28 mouse cellular contexts compared by ENCODE assay signal in the genomic region with DNA sequence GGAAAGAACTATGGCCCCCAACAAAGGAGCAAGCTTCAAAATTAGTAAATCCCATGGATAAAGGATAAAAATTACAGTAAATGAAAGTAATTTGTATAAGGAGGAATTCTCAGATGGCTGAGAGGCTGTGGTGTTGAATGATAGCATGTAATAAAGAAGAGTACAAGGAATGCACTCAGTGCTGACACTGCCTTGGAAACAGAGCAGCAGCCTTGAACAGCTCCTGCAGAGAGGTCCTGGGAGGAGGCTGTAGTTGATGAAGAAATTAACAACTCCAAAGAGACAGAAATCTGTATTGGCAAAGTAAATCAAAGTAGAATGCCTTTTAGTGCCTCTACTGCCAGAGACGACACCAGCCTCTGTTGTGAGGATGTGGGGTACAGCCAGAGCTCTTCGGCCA.
"Had no signal": no experiment of that assay in that cellular context is flagged by ENCODE, and none has a peak within 500 bp of the region (broad histone marks: within the 10 kb centered on the region; RNA-seq: fewer than 3 reads in every experiment).

No protein-coding gene starts in this region.

- H3K9me3 ChIP-seq: embryonic facial prominence, embryonic 10.5 days; embryonic facial prominence, embryonic 12.5 days; embryonic facial prominence, embryonic 13.5 days; embryonic facial prominence, embryonic 15.5 days; forebrain, embryonic 10.5 days; forebrain, embryonic 12.5 days; forebrain, embryonic 13.5 days; forebrain, embryonic 15.5 days had no signal

- DNase-seq: cerebellum, adult 2 months; cerebellum, adult 8-10 months; cerebellum, adult 9-10 months; cerebellum, adult 9-11 months; cerebellum, postnatal 10 days; cerebellum, postnatal 14 days; cerebellum, postnatal 36 days; embryo, embryonic 11 days; forebrain, postnatal 0 days; gastrocnemius, adult 2 months; gastrocnemius, postnatal 10 days; gastrocnemius, postnatal 14 days; gastrocnemius, postnatal 25 days; gastrocnemius, postnatal 36 days; heart, adult 11 months; heart, adult 18-20 months; heart, adult 2 months had no signal

- H3K4me2 ChIP-seq: embryonic facial prominence, embryonic 12.5 days; embryonic facial prominence, embryonic 13.5 days; embryonic facial prominence, embryonic 15.5 days; forebrain, embryonic 12.5 days; forebrain, embryonic 13.5 days; forebrain, embryonic 15.5 days had no signal

- H3K36me3 ChIP-seq: embryonic facial prominence, embryonic 10.5 days; embryonic facial prominence, embryonic 12.5 days; embryonic facial prominence, embryonic 13.5 days; embryonic facial prominence, embryonic 15.5 days; forebrain, embryonic 10.5 days; forebrain, embryonic 12.5 days; forebrain, embryonic 15.5 days had no signal

- ATAC-seq: forebrain, embryonic 13.5 days; forebrain, embryonic 14.5 days; forebrain, embryonic 15.5 days; forebrain, embryonic 16.5 days; forebrain, postnatal 0 days had no signal

- H3K4me1 ChIP-seq: embryonic facial prominence, embryonic 10.5 days; embryonic facial prominence, embryonic 12.5 days; embryonic facial prominence, embryonic 15.5 days; forebrain, embryonic 10.5 days; forebrain, embryonic 12.5 days; forebrain, embryonic 13.5 days had no signal

- H3K27me3 ChIP-seq: embryonic facial prominence, embryonic 12.5 days; embryonic facial prominence, embryonic 13.5 days; embryonic facial prominence, embryonic 15.5 days; forebrain, embryonic 12.5 days; forebrain, embryonic 13.5 days; forebrain, embryonic 15.5 days had no signal

- H3K4me3 ChIP-seq: embryonic facial prominence, embryonic 10.5 days; embryonic facial prominence, embryonic 12.5 days; embryonic facial prominence, embryonic 13.5 days; embryonic facial prominence, embryonic 15.5 days; erythroblast, embryonic 14.5 days; forebrain, embryonic 10.5 days; forebrain, embryonic 12.5 days; forebrain, embryonic 13.5 days; forebrain, embryonic 15.5 days; gastrocnemius, adult 2 months; heart, adult 2 months had no signal

- H3K27ac ChIP-seq: embryonic facial prominence, embryonic 10.5 days; embryonic facial prominence, embryonic 12.5 days; embryonic facial prominence, embryonic 13.5 days; embryonic facial prominence, embryonic 15.5 days; forebrain, embryonic 10.5 days; forebrain, embryonic 12.5 days; forebrain, embryonic 13.5 days; forebrain, embryonic 15.5 days; gastrocnemius, adult 2 months; heart, adult 2 months had no signal

- H3K9ac ChIP-seq: embryonic facial prominence, embryonic 12.5 days; embryonic facial prominence, embryonic 13.5 days; embryonic facial prominence, embryonic 15.5 days; forebrain, embryonic 12.5 days; forebrain, embryonic 13.5 days; forebrain, embryonic 15.5 days; forebrain, postnatal 0 days had no signal
